Mouse (Mus musculus) kidney, embryonic 16.5 days (tissue): ENCODE results near the gene Tex16. TPM values are rescaled to one million over a fixed set of nuclear protein-coding genes. Genes with fewer than 3 reads are reported as not detected.

Experiments
- ATAC-seq: fragments of 200-750 bp; cut with Nextera tagmentation; 2 replicates; pipeline ENCODE4 v1.8.0; 2017; ENCODE audit warnings: moderate TSS enrichment; ENCODE audit not compliant: low FRiP score, low TSS enrichment
- H3K27ac ChIP-seq: fragments of 300-500 bp; sonication (generic); 2 replicates; pipeline ENCODE4 v1.5.1; 2014; ENCODE audit warnings: low read length
- H3K27me3 ChIP-seq: fragments of 300-500 bp; sonication (generic); 2 replicates; pipeline ENCODE4 v1.6.1; 2014; ENCODE audit warnings: low read length, control low read depth, mixed read lengths; ENCODE audit not compliant: insufficient read depth
- H3K36me3 ChIP-seq: fragments of 300-500 bp; sonication (generic); 2 replicates; pipeline ENCODE4 v1.6.1; 2014; ENCODE audit warnings: low read length, control low read depth, mixed read lengths; ENCODE audit not compliant: insufficient read depth
- H3K4me1 ChIP-seq: fragments of 300-500 bp; sonication (generic); 2 replicates; pipeline ENCODE4 v1.6.1; 2014; ENCODE audit warnings: low read length, control low read depth, mixed read lengths; ENCODE audit not compliant: insufficient read depth
- H3K4me2 ChIP-seq: fragments of 300-500 bp; sonication (generic); replicated peaks from 2 replicates; pipeline ENCODE4 v1.6.1; 2014; ENCODE audit warnings: low read depth, low read length
- H3K4me3 ChIP-seq: fragments of 300-500 bp; sonication (generic); 2 replicates; pipeline ENCODE4 v1.5.1; 2014; ENCODE audit warnings: mild to moderate bottlenecking, low read length
- H3K9ac ChIP-seq: fragments of 300-500 bp; sonication (generic); replicated peaks from 2 replicates; pipeline ENCODE4 v1.6.1; 2014; ENCODE audit warnings: low read length
- H3K9me3 ChIP-seq: fragments of 300-500 bp; sonication (generic); 2 replicates; pipeline ENCODE4 v1.6.1; 2016; ENCODE audit warnings: low read length, control low read depth
- WGBS: fragments of 180-500 bp; shearing (Covaris S2); extraction: QIAGEN DNeasy Blood & Tissue Kit; methylation state at CpG from one replicate; pipeline ENCODE4 v1.1.7; 2014; 5-methylcytosine and 5-hydroxymethylcytosine counted together
- polyA plus RNA-seq: library from polyadenylated mRNA; unstranded; fragments of >200 nt; fragmentation: Nextera tagmentation; extraction: Ambion mirVana; gene quantifications from 2 replicates; pipeline ENCODE4 v1.2.1, GENCODE M21; 2015

Tex16 gene
- 0.54 and 0.62 TPM in 2 replicates for polyA plus RNA-seq

GRCm38 (mm10) chrX:112010707-112011106 is at the start of gene Tex16:
Gene Tex16, plus strand, starts transcription at chrX:112011007.
- Histone ChIP-seq H3K4me3 (no peak within 1 kb of the TSS), H3K4me1 (no peaks in the 10 kb centered on the region), H3K36me3 (no peaks in the 10 kb centered on the region), H3K9me3 (no peaks in the 10 kb centered on the region), H3K9ac (no peak within 1 kb of the TSS), H3K4me2 (no peak within 1 kb of the TSS), H3K27me3 (no peaks in the 10 kb centered on the region), H3K27ac (no peak within 1 kb of the TSS)
- no peak for ATAC-seq

GRCm38 (mm10) chrX:111999661-112000060 is 11.1 kb upstream of the Tex16 start:
- Histone ChIP-seq H3K27me3 (no peaks in the 10 kb centered on the region), H3K4me1 (no peaks in the 10 kb centered on the region), H3K27ac (no peak overlapping the region), H3K9ac (no peak overlapping the region), H3K4me3 (no peak overlapping the region), H3K36me3 (no peaks in the 10 kb centered on the region), H3K4me2 (no peak overlapping the region), H3K9me3 (no peaks in the 10 kb centered on the region)
- WGBS, result 33% methylated on average over 1 of the region's 1 CpGs
- ATAC-seq, result no peak

Other genes starting within 250 kb of the Tex16 start
- gene Gm45194, start 119.6 kb upstream of the Tex16 start, polyA plus RNA-seq, result 0.51 and 0.64 TPM in 2 replicates
- gene 4933403O08Rik, start 228.0 kb downstream of the Tex16 start, polyA plus RNA-seq, result not detected in 2 replicates